In genomic region chr11:74895980-74896900, GRCm38 (mm10) we compare ENCODE assay signal across 8 mouse cellular contexts. TPM values are rescaled to one million over a fixed set of nuclear protein-coding genes. Genes with fewer than 3 reads are reported as not detected.
DNase-seq lines count a peak whose midpoint lies in the region; ATAC-seq and TF ChIP-seq lines count a peak whose summit lies in the region.

No protein-coding gene starts in this region.

- H3K27ac ChIP-seq in kidney, adult 2 months (ENCODE audit: insufficient read depth, low read depth, low read length): peak overlapping the region; percentile 7; the same call in 1 of the 2 replicates
- peak overlapping the region; percentile 61; the same call in 1 of the 2 replicates for H3K27ac ChIP-seq in limb, embryonic 14.5 days (replicated peaks; ENCODE audit: low read depth, low read length)
- peak overlapping the region; percentile 95 for H3K27ac ChIP-seq in midbrain, embryonic 15.5 days

- H3K36me3 ChIP-seq in kidney, adult 2 months (ENCODE audit: control insufficient read depth, insufficient read depth, low read length): no peaks in the 10 kb centered on the region
- peaks cover 16% of the 10 kb centered on the region for H3K36me3 ChIP-seq in limb, embryonic 14.5 days (ENCODE audit: control insufficient read depth, insufficient read depth, low read length)
- peaks cover 4% of the 10 kb centered on the region for H3K36me3 ChIP-seq in midbrain, embryonic 15.5 days (replicated peaks)

- H3K4me1 ChIP-seq in kidney, adult 2 months (ENCODE audit: control insufficient read depth, insufficient read depth, low read length): peaks cover 7% of the 10 kb centered on the region; the same call in 1 of the 2 replicates
- no peaks in the 10 kb centered on the region for H3K4me1 ChIP-seq in limb, embryonic 14.5 days (ENCODE audit: control insufficient read depth, insufficient read depth, low read length)
- peaks cover 32% of the 10 kb centered on the region for H3K4me1 ChIP-seq in midbrain, embryonic 15.5 days

- 0 out of 2 replicates have a peak, but pooled peaks have one; percentile 19 for TF ChIP-seq CTCF in kidney, adult 2 months (conservative IDR thresholded peaks at IDR 0.05; ENCODE audit: insufficient read depth, insufficient read length, low read depth, low read length)

- no peaks in the 10 kb centered on the region for H3K9me3 ChIP-seq in limb, embryonic 14.5 days (ENCODE audit: control insufficient read depth, low read length)
- H3K9me3 ChIP-seq in midbrain, embryonic 15.5 days: no peaks in the 10 kb centered on the region

- TF ChIP-seq POLR2A in kidney, adult 2 months (IDR thresholded peaks at IDR 0.05; ENCODE audit: low read depth, low read length): no peak
- TF ChIP-seq POLR2A in limb, embryonic 14.5 days (IDR thresholded peaks at IDR 0.05; ENCODE audit: borderline replicate concordance, extremely low read depth, insufficient read depth, insufficient read length): no peak

- WGBS in kidney, adult 2 months: 1% methylated on average over 55 of the region's 55 CpGs
- WGBS in limb, embryonic 14.5 days: under 1% methylated on average over 34 of the region's 55 CpGs
- WGBS in midbrain, embryonic 15.5 days: under 1% methylated on average over 45 of the region's 55 CpGs

- DNase-seq in layer of hippocampus, adult 11-12 months (ENCODE audit: low spot score): peak; percentile 71
- DNase-seq in layer of hippocampus, adult 9-10 months (ENCODE audit: low spot score): no peak
- peak; percentile 71 for DNase-seq in embryo, embryonic 9.5 days (ENCODE audit: extremely low spot score)
- DNase-seq in kidney, adult 2 months: peak; percentile 78
- DNase-seq in limb, embryonic 14.5 days (ENCODE audit: low spot score): peak; percentile 17
- DNase-seq in spleen, postnatal 10 days (ENCODE audit: low spot score in 2 of 2): peak; percentile 60 to 64

- no peaks in the 10 kb centered on the region for H3K27me3 ChIP-seq in kidney, adult 2 months (replicated peaks; ENCODE audit: control insufficient read depth, insufficient read depth, low read length)
- no peaks in the 10 kb centered on the region for H3K27me3 ChIP-seq in limb, embryonic 14.5 days (ENCODE audit: control insufficient read depth, insufficient read depth, low read length)
- no peaks in the 10 kb centered on the region for H3K27me3 ChIP-seq in midbrain, embryonic 15.5 days (replicated peaks)

- ATAC-seq in granulocyte monocyte progenitor cell, adult 5-6 weeks (replicated peaks; ENCODE audit: poor library complexity, severe bottlenecking): peak; percentile 71
- ATAC-seq in limb, embryonic 14.5 days (ENCODE audit: low FRiP score, low read depth): peak; percentile 23; the same call in 1 of the 2 replicates
- ATAC-seq in midbrain, embryonic 15.5 days (replicated peaks): peak; percentile 62

- H3K4me3 ChIP-seq in kidney, adult 2 months (ENCODE audit: insufficient read depth, low read depth, low read length): peak overlapping the region; percentile 86
- H3K4me3 ChIP-seq in limb, embryonic 14.5 days (replicated peaks; ENCODE audit: low read length): peak overlapping the region; percentile 81
- peak overlapping the region; percentile 96 for H3K4me3 ChIP-seq in midbrain, embryonic 15.5 days

- H3K9ac ChIP-seq in limb, embryonic 14.5 days (ENCODE audit: low read depth, low read length, severe bottlenecking): peak overlapping the region; percentile 74
- H3K9ac ChIP-seq in midbrain, embryonic 15.5 days: peak overlapping the region; percentile 93

- H3K4me2 ChIP-seq in limb, embryonic 14.5 days (replicated peaks; ENCODE audit: low read depth, low read length, severe bottlenecking): peak overlapping the region; percentile 94
- H3K4me2 ChIP-seq in midbrain, embryonic 15.5 days: peak overlapping the region; percentile 87

RNA-seq across cellular contexts. Expression of gene Sgsm2, which starts 0.6 kb away (rescaled TPM):
- total RNA-seq in granulocyte monocyte progenitor cell, adult 5-6 weeks (2014; fragmentation: Nextera tagmentation): 6.7 and 8.9 TPM in 2 replicates
- total RNA-seq in granulocyte monocyte progenitor cell, adult 5-6 weeks (2017): 2.8 and 3.0 TPM in 2 replicates
- polyA plus RNA-seq in kidney, adult 2 months (2012; rRNA removed): 27.5 and 31.0 TPM in 2 replicates
- polyA plus RNA-seq in limb, embryonic 14.5 days (2012; rRNA removed): 18.2 and 21.2 TPM in 2 replicates
- 6.5 and 7.1 TPM in 2 replicates for polyA plus RNA-seq in limb, embryonic 14.5 days (2014; fragmentation: Nextera tagmentation; extraction: Ambion mirVana)
- 31.2 and 33.9 TPM in 2 replicates for polyA plus RNA-seq in midbrain, embryonic 15.5 days (2015; fragmentation: Nextera tagmentation; extraction: Ambion mirVana)

RNA-seq across cellular contexts. Expression of gene Tsr1, which starts 1.6 kb away (rescaled TPM):
- 52.4 and 58.6 TPM in 2 replicates for total RNA-seq in granulocyte monocyte progenitor cell, adult 5-6 weeks (2014; fragmentation: Nextera tagmentation)
- total RNA-seq in granulocyte monocyte progenitor cell, adult 5-6 weeks (2017): 87.9 and 96.7 TPM in 2 replicates
- 6.3 and 6.6 TPM in 2 replicates for polyA plus RNA-seq in kidney, adult 2 months (2012; rRNA removed)
- 31.3 and 37.0 TPM in 2 replicates for polyA plus RNA-seq in limb, embryonic 14.5 days (2012; rRNA removed)
- 49.6 and 50.0 TPM in 2 replicates for polyA plus RNA-seq in limb, embryonic 14.5 days (2014; fragmentation: Nextera tagmentation; extraction: Ambion mirVana)
- polyA plus RNA-seq in midbrain, embryonic 15.5 days (2015; fragmentation: Nextera tagmentation; extraction: Ambion mirVana): 26.3 and 28.6 TPM in 2 replicates

RNA-seq across cellular contexts. Expression of gene Smg6, which starts 29.4 kb away (rescaled TPM):
- total RNA-seq in granulocyte monocyte progenitor cell, adult 5-6 weeks (2014; fragmentation: Nextera tagmentation): 26.8 and 26.9 TPM in 2 replicates
- total RNA-seq in granulocyte monocyte progenitor cell, adult 5-6 weeks (2017): 24.3 and 26.1 TPM in 2 replicates
- 35.2 and 40.1 TPM in 2 replicates for polyA plus RNA-seq in kidney, adult 2 months (2012; rRNA removed)
- polyA plus RNA-seq in limb, embryonic 14.5 days (2012; rRNA removed): 36.5 and 46.3 TPM in 2 replicates
- polyA plus RNA-seq in limb, embryonic 14.5 days (2014; fragmentation: Nextera tagmentation; extraction: Ambion mirVana): 16.0 and 17.9 TPM in 2 replicates
- 16.0 and 17.1 TPM in 2 replicates for polyA plus RNA-seq in midbrain, embryonic 15.5 days (2015; fragmentation: Nextera tagmentation; extraction: Ambion mirVana)

RNA-seq across cellular contexts. Expression of gene Srr, which starts 29.5 kb away (rescaled TPM):
- total RNA-seq in granulocyte monocyte progenitor cell, adult 5-6 weeks (2014; fragmentation: Nextera tagmentation): 5.6 and 16.8 TPM in 2 replicates
- 3.2 and 10.2 TPM in 2 replicates for total RNA-seq in granulocyte monocyte progenitor cell, adult 5-6 weeks (2017)
- 49.7 and 52.0 TPM in 2 replicates for polyA plus RNA-seq in kidney, adult 2 months (2012; rRNA removed)
- 19.2 and 22.6 TPM in 2 replicates for polyA plus RNA-seq in limb, embryonic 14.5 days (2012; rRNA removed)
- 33.2 and 34.2 TPM in 2 replicates for polyA plus RNA-seq in limb, embryonic 14.5 days (2014; fragmentation: Nextera tagmentation; extraction: Ambion mirVana)
- polyA plus RNA-seq in midbrain, embryonic 15.5 days (2015; fragmentation: Nextera tagmentation; extraction: Ambion mirVana): 38.6 and 40.4 TPM in 2 replicates

Comparison
In these comparisons a context has a peak if more than half of its experiments do, and no peak if none do; other contexts are left out.
1. H3K27ac ChIP-seq: peak in every context shown above with its lines; median percentile 95 in midbrain, embryonic 15.5 days; 61 in limb, embryonic 14.5 days; 7 in kidney, adult 2 months.